Mouse (Mus musculus): ENCODE measurements around the gene Gpr160. TPM values are rescaled to one million over a fixed set of nuclear protein-coding genes. Genes with fewer than 3 reads are reported as not detected.
A peak's percentile ranks its signal among the peaks of the same experiment; 100 is the strongest.
"Not testable (repeated sequence)": the region's sequence is repeated elsewhere in the genome, so short reads cannot be mapped to it uniquely, and the experiment has no call there.

Gpr160 gene
- 1 to 10 TPM; 1.0 to 1.3 TPM for total RNA-seq (2021)
- polyA plus RNA-seq (2012; rRNA removed): 2.1 and 2.4 TPM in 2 replicates
- long read RNA-seq, partial matches to known transcripts: 0 of 2 reads
- long read RNA-seq, other reads (novel, unspliced or antisense): 0 of 2 reads

- peak; percentile 72 for DNase-seq
Measured at GRCm38 (mm10) chr3:30855604-30856458, at the start of gene Gpr160. Gene Gpr160 (plus strand): TSS chr3:30855950.

- DNase-seq: no peak
Measured at GRCm38 (mm10) chr3:30812881-30813280, 42.9 kb upstream of the Gpr160 start.

- DNase-seq: no peak
Measured at GRCm38 (mm10) chr3:30818630-30819125, 37.1 kb upstream of the Gpr160 start.

DNA sequence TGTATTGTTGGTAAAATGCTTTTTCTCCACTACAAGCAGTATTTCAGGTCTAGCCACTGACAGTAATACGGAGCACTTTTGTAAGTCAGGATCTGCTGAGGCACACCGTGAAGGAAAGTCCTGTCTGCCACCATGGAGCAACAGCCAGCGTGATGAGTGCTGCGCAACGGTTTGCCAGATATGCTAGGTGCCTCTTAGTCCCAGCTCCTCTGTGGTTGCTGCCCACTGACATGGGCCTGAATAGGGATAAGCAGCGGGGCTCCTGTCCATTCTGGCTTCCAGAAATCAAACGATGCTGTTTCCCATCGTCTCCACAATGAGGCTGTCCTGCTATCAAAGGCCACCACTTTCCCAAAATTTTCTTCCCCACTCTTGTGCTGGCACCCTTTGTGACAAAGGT lies 33.6 kb upstream of the Gpr160 start:
- DNase-seq: no peak

DNA sequence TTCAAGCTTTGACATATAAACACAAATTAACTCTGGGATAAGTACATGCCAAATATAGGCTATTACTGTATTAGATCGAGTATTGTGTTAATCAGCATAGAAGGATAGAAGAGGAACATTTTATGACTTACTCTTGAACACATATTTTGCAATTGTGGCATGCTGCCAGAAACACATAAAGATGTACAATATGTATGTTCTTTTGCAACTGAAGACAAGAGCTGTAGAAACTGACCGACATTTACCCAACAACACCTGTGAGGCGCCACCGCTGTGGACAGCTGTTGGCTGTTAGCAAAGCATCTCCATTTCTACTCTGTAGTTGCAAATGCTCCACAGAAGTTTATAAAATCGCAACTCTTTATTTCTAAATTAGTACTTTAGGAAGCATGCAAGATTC lies 29.7 kb upstream of the Gpr160 start:
- DNase-seq: no peak

DNA sequence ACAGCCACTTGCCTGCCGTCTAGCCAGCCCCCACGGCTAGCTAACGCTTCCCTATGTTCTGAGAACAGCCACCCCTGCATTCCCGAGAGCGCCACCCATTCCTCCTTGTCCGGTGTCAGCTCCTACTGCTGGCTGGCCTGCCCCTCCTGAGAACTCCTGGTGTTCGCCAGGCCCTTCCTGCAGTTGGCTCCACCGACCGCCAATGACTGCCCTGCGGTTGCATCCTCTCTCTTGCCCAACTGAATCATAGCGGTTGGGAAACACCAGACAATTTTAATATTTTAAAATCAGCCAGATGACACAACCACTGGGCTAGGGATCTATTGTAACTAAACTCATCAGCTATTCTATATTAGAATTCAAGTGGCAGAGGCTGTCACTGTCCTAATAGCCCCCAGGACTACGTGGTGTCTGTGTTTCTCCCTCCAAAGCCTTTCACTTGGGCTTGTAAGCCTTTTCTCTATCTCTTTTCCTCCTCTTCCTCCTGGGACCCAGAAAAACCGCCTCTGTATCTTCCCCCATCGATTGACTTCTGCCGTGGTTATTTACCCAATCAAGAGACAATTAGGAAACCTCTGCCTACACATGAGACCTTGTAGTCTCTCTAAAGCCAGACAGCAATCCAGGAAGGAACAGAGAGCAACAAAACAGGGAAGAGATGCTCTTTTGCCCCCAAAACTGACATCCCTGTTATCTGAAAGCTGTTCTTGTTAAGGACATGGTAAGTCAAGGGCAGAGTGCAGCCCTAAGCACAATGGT lies 23.7 kb upstream of the Gpr160 start:
- DNase-seq: peak; percentile 42

DNA sequence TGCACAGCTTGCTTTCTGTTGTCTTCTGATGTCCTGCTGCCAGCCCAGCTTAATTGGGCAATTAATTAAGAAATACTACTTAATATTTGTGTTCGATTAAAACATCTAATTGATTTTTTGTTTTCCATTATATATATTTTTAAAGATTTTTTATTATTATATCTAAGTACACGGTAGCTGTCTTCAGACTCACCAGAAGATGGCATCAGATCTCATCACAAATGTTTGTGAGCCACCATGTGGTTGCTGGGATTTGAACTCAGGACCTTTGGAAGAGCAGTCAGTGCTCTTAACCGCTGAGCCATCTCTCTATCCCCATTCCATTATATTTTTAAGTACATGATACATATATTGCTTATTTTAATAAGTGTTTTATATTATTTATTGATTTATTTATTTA lies 22.5 kb upstream of the Gpr160 start:
- no peak for DNase-seq

- no peak for DNase-seq
Measured at GRCm38 (mm10) chr3:30845755-30846154, 10.0 kb upstream of the Gpr160 start.

DNA sequence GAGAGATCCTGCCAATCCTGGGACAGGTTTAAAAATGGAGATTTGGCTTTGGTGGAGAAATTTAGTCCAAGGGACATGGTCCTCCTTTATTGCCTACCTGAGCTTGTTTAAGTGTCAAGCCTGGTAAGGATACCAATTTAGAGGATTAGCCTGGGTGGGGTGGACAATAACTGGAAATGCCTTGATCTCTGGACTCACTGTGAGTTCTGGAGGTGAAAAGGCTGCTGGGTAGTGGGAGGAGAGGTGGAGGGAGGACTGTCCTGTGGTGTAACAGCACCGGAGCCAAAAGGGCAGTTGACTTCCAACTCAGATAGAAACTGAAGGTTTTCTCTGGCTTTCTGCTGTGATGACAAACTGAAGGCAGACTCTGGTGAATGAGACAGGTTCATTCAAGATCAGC lies 8.3 kb upstream of the Gpr160 start:
- no peak for DNase-seq

GRCm38 (mm10) chr3:30851422-30851821 lies 4.3 kb upstream of the Gpr160 start:
- DNase-seq: no peak

DNA sequence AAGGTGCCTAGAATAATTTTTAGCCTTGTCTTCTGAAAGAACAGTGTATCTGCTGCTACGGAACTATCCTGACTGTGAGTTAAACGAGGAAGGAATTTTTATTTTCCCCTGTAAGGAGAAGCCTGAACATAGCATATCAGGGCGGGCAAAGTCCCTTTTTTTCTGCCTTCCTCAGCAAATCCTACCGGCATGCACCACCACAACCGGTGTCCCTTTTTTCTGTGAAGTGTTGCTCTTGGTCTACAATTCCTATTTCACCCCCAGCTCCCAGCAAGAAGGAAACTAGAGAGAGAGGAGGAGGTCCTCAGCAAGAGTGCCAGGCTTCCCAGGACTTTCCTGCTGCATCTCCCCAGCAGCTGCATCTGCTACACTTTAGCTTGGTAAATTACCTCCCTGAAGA lies 2.2 kb upstream of the Gpr160 start:
- no peak for DNase-seq

DNA sequence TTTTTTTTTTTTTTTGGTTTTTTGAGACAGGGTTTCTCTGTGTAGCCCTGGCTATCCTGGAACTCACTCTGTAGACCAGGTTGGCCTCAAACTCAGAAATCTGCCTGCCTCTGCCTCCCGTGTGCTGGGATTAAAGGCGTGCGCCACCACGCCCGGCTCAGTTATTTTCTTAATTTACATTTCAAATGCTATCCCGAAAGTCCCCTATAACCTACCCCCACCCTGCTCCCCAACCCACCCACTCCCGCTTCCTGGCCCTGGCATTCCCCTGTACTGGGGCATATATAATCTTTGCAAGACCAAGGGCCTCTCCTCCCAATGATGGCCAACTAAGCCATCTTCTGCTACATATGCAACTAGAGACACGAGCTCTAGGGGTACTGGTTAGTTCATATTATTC lies 3.8 kb downstream of the Gpr160 start:
- not testable (repeated sequence) for DNase-seq

GRCm38 (mm10) chr3:30860705-30861104 lies 5.0 kb downstream of the Gpr160 start:
- no peak for DNase-seq

- DNase-seq: no peak
Measured at GRCm38 (mm10) chr3:30863712-30864435, 8.1 kb downstream of the Gpr160 start.

DNA sequence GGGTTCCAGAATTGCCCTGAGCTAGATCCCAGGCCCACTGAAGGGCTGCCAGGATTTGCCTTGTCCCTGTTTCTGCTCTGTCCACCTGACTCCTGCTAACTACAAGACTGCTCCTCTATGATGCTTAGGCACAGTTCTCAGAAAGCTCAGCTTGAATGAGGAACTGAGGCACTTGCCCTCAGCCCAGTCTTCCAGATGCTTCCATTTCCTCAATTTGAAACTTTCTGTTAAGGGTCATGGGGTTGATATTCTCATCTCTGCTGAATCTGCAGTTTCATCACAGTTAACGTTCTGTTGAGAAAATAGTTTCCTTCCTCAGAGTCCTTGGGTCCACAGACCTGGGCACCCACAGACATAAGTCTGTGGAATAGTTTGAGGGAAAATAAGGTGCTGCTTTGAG lies 8.9 kb downstream of the Gpr160 start:
- no peak for DNase-seq

- peak; percentile 48 for DNase-seq
Measured at GRCm38 (mm10) chr3:30868176-30868575, 12.4 kb downstream of the Gpr160 start.

GRCm38 (mm10) chr3:30868625-30869024 lies 12.9 kb downstream of the Gpr160 start:
- no peak for DNase-seq

GRCm38 (mm10) chr3:30869995-30870394 lies 14.2 kb downstream of the Gpr160 start:
- DNase-seq: no peak

DNA sequence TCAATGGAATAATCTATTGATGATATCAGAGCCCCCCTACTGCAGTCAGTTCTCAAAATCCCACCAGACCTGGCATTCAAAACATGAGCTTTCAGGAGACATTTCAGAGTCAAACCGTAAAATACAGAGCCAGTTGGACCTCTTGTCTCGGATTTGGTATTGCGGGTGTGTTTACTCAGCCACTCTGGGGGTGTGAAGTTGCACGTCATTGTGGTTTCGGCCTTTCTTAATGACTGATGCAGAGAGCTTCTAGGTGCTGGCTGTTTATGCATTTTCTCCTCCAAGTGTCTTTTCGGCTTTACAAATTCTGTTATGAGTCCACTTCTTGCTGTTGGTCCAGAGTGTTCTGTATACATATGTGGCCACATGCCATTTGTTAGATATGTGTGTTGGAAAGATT lies 21.0 kb downstream of the Gpr160 start:
- DNase-seq: no peak

- no peak for DNase-seq
Measured at GRCm38 (mm10) chr3:30887449-30887848, 31.7 kb downstream of the Gpr160 start.

- no peak for DNase-seq
Measured at GRCm38 (mm10) chr3:30889014-30889413, 33.3 kb downstream of the Gpr160 start.

DNA sequence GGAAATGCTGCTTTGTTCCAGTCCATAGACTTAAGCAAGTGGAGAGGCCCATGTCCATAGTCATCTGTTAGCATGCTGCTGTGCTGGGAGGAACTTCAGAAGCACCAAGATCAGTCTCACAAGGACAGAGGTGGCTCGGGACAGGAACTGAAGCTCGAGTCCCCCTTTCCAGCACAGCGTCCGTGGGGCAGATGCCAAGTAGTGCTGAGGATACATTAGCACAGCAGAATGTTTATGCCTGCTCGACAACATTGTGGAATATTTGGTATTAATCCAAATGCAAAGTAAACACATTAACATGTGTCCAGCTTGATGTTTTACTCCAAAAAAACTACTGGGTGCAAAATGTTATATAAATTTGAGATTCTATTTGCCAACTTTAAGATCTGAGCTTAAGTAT lies 41.0 kb downstream of the Gpr160 start:
- DNase-seq: no peak
